Mouse (Mus musculus) MEL (cell line): ENCODE measurements around the gene Cdca7l. TPM values are rescaled to one million over a fixed set of nuclear protein-coding genes. Genes with fewer than 3 reads are reported as not detected.

Experiments used
- DNase-seq: peaks from one replicate; pipeline ENCODE4 v3.0.0; 2011; ENCODE audit warnings: low read depth, low spot score
- H3K27ac ChIP-seq: 2 replicates; pipeline ENCODE4 v1.5.1; 2012; ENCODE audit warnings: low read depth, mild to moderate bottlenecking, control low read depth, low read length, moderate library complexity; ENCODE audit not compliant: control insufficient read depth
- H3K27me3 ChIP-seq, 2 experiments: fragments of 150-350 bp in 1 of 2; sonication (generic) in 1 of 2; 2 replicates each; pipeline ENCODE4 v1.6.1; 2012; ENCODE audit warnings: low read length in 2 of 2, mild to moderate bottlenecking in 2 of 2, improper control_type of control experiment in 1 of 2, moderate library complexity in 1 of 2; ENCODE audit not compliant: insufficient read depth in 2 of 2, control insufficient read depth in 1 of 2
- H3K36me3 ChIP-seq, 2 experiments: 2 replicates each; pipeline ENCODE4 v1.6.1; 2012 to 2014; ENCODE audit warnings: low read length in 2 of 2, improper control_type of control experiment in 1 of 2, inconsistent platforms in 1 of 2, mild to moderate bottlenecking in 1 of 2; ENCODE audit not compliant: insufficient read depth in 2 of 2, control insufficient read depth in 1 of 2
- H3K4me1 ChIP-seq, 2 experiments: fragments of 150-350 bp in 1 of 2; sonication (generic) in 1 of 2; 2 replicates each; pipeline ENCODE4 v1.6.1; 2012; ENCODE audit warnings: low read length in 2 of 2, improper control_type of control experiment in 1 of 2, mild to moderate bottlenecking in 1 of 2; ENCODE audit not compliant: insufficient read depth in 2 of 2, control insufficient read depth in 1 of 2
- H3K4me3 ChIP-seq, 2 experiments: fragments of 150-350 bp in 1 of 2; sonication (generic) in 1 of 2; 2 replicates each; pipeline ENCODE4 v1.5.1; 2012; ENCODE audit warnings: low read depth in 2 of 2, low read length in 2 of 2, mild to moderate bottlenecking in 2 of 2, moderate library complexity in 2 of 2, control low read depth in 1 of 2, improper control_type of control experiment in 1 of 2; ENCODE audit not compliant: control insufficient read depth in 1 of 2, insufficient read depth in 1 of 2
- H3K79me2 ChIP-seq: 2 replicates; pipeline ENCODE4 v1.6.1; 2012; ENCODE audit warnings: mild to moderate bottlenecking, low read length, moderate library complexity; ENCODE audit not compliant: control insufficient read depth, poor library complexity, insufficient read depth
- H3K9ac ChIP-seq: 2 replicates; pipeline ENCODE4 v1.6.1; 2012; ENCODE audit warnings: low read depth, mild to moderate bottlenecking, control low read depth, low read length, moderate library complexity; ENCODE audit not compliant: control insufficient read depth, poor library complexity, severe bottlenecking
- H3K9me3 ChIP-seq: fragments of 150-350 bp; sonication (generic); replicated peaks from 2 replicates; pipeline ENCODE4 v1.6.1; 2012; ENCODE audit warnings: mild to moderate bottlenecking, low read length, improper control_type of control experiment, moderate library complexity; ENCODE audit not compliant: insufficient read depth
- CHD1 ChIP-seq: IDR thresholded peaks from 2 replicates; pipeline ENCODE4 v1.6.1; 2012; ENCODE audit warnings: low read depth, mild to moderate bottlenecking, inconsistent platforms, low read length, improper control_type of control experiment
- CTCF ChIP-seq, 3 experiments: IDR thresholded peaks in 2 of 3; conservative IDR thresholded peaks in 1 of 3; 2 replicates each; pipeline ENCODE4 v1.5.1; 2011 to 2012; ENCODE audit warnings: low read length in 3 of 3, low read depth in 2 of 3, mild to moderate bottlenecking in 2 of 3, improper control_type of control experiment in 1 of 3, inconsistent platforms in 1 of 3, mixed read lengths in 1 of 3, moderate library complexity in 1 of 3; ENCODE audit not compliant: control insufficient read depth in 1 of 3, insufficient read depth in 1 of 3, poor library complexity in 1 of 3, severe bottlenecking in 1 of 3
- E2F4 ChIP-seq: IDR thresholded peaks from 2 replicates; pipeline ENCODE4 v1.6.1; 2011; ENCODE audit warnings: low read depth, low read length, improper control_type of control experiment, borderline replicate concordance
- ELF1 ChIP-seq: IDR thresholded peaks from 2 replicates; pipeline ENCODE4 v1.6.1; 2014; ENCODE audit warnings: low read depth, mild to moderate bottlenecking, inconsistent platforms, low read length, improper control_type of control experiment, moderate library complexity
- EP300 ChIP-seq, 2 experiments: IDR thresholded peaks; 2 replicates each; pipeline ENCODE4 v1.6.1; 2011; ENCODE audit warnings: improper control_type of control experiment in 2 of 2, low read length in 2 of 2, low read depth in 1 of 2, mild to moderate bottlenecking in 1 of 2
- GABPA ChIP-seq: IDR thresholded peaks from 2 replicates; pipeline ENCODE4 v1.6.1; 2012; ENCODE audit warnings: low read depth, mild to moderate bottlenecking, inconsistent platforms, low read length, improper control_type of control experiment, moderate library complexity
- HCFC1 ChIP-seq: IDR thresholded peaks from 2 replicates; pipeline ENCODE4 v1.6.1; 2012; ENCODE audit warnings: low read depth, mild to moderate bottlenecking, inconsistent platforms, low read length, improper control_type of control experiment, moderate library complexity
- KAT2A ChIP-seq: conservative IDR thresholded peaks from 2 replicates; pipeline ENCODE4 v1.6.1; 2012; ENCODE audit warnings: low read depth, low read length, improper control_type of control experiment, inconsistent platforms
- MAFK ChIP-seq: IDR thresholded peaks from 2 replicates; pipeline ENCODE4 v1.6.1; 2011; ENCODE audit warnings: low read depth, mild to moderate bottlenecking, low read length, improper control_type of control experiment, borderline replicate concordance
- MAX ChIP-seq: IDR thresholded peaks from 2 replicates; pipeline ENCODE4 v1.6.1; 2011; ENCODE audit warnings: low read length, improper control_type of control experiment
- MEF2A ChIP-seq: IDR thresholded peaks from 2 replicates; pipeline ENCODE4 v1.6.1; 2014; ENCODE audit warnings: low read depth, mild to moderate bottlenecking, inconsistent platforms, low read length, improper control_type of control experiment; ENCODE audit not compliant: poor library complexity, insufficient replicate concordance, severe bottlenecking; ENCODE audit errors: extremely low read depth
- MXI1 ChIP-seq: IDR thresholded peaks from 2 replicates; pipeline ENCODE4 v1.6.1; 2011; ENCODE audit warnings: mild to moderate bottlenecking, low read depth, low read length, improper control_type of control experiment
- MYC ChIP-seq: IDR thresholded peaks from 2 replicates; pipeline ENCODE4 v1.6.1; 2011; ENCODE audit warnings: low read depth, mild to moderate bottlenecking, low read length, improper control_type of control experiment, moderate library complexity
- NELFE ChIP-seq: IDR thresholded peaks from 2 replicates; pipeline ENCODE4 v1.6.1; 2011; ENCODE audit warnings: low read depth, low read length, improper control_type of control experiment
- NRF1 ChIP-seq: IDR thresholded peaks from 2 replicates; pipeline ENCODE4 v1.6.1; 2014; ENCODE audit warnings: low read depth, mild to moderate bottlenecking, inconsistent platforms, low read length, improper control_type of control experiment, moderate library complexity; ENCODE audit not compliant: poor library complexity, insufficient read depth, severe bottlenecking
- POLR2A ChIP-seq, 2 experiments: IDR thresholded peaks; 2 replicates each; pipeline ENCODE4 v1.6.1; 2011 to 2012; ENCODE audit warnings: low read length in 2 of 2, mild to moderate bottlenecking in 2 of 2, control low read depth in 1 of 2, improper control_type of control experiment in 1 of 2, low read depth in 1 of 2, moderate library complexity in 1 of 2; ENCODE audit not compliant: control insufficient read depth in 1 of 2, insufficient read depth in 1 of 2, poor library complexity in 1 of 2
- POLR2AphosphoS2 ChIP-seq: IDR thresholded peaks from 2 replicates; pipeline ENCODE4 v1.6.1; 2011; ENCODE audit warnings: low read length, improper control_type of control experiment
- RCOR1 ChIP-seq: IDR thresholded peaks from 2 replicates; pipeline ENCODE4 v1.6.1; 2012; ENCODE audit warnings: low read depth, mild to moderate bottlenecking, inconsistent platforms, low read length, improper control_type of control experiment
- SIN3A ChIP-seq: IDR thresholded peaks from 2 replicates; pipeline ENCODE4 v1.6.1; 2012; ENCODE audit warnings: low read length, improper control_type of control experiment, inconsistent platforms
- TBP ChIP-seq: IDR thresholded peaks from 2 replicates; pipeline ENCODE4 v1.8.0; 2011; ENCODE audit warnings: low read depth, low read length, improper control_type of control experiment
- ZC3H11A ChIP-seq: IDR thresholded peaks from 2 replicates; pipeline ENCODE4 v1.6.1; 2012; ENCODE audit warnings: low read depth, mild to moderate bottlenecking, inconsistent platforms, low read length, improper control_type of control experiment
- ZKSCAN1 ChIP-seq: IDR thresholded peaks from 2 replicates; pipeline ENCODE4 v1.6.1; 2012; ENCODE audit warnings: low read depth, mild to moderate bottlenecking, inconsistent platforms, low read length, improper control_type of control experiment, moderate library complexity
- ZMIZ1 ChIP-seq: IDR thresholded peaks from 2 replicates; pipeline ENCODE4 v1.6.1; 2012; ENCODE audit warnings: low read depth, mild to moderate bottlenecking, inconsistent platforms, low read length, improper control_type of control experiment, moderate library complexity
- polyA plus RNA-seq, 2 experiments: library from polyadenylated mRNA; stranded (reverse) in 1 of 2; unstranded in 1 of 2; fragments of >175 nt in 1 of 2; fragments of >200 nt in 1 of 2; gene quantifications; 2 replicates each; pipeline versions ENCODE4 v1.2.1 to v1.2.4; 2012; ENCODE audit warnings: low replicate concordance in 2 of 2, low read depth in 1 of 2; ENCODE audit not compliant: insufficient read length in 2 of 2, insufficient read depth in 1 of 2, missing spikeins in 1 of 2
- total RNA-seq: library from RNA; depleted of rRNA; stranded (reverse); fragments of 300-350 nt; gene quantifications from 2 replicates; pipeline ENCODE4 v1.2.3, GENCODE M21; 2012

Gene Cdca7l
- total and polyA plus RNA-seq, 3 experiments = 93.3 to 1,920 (median 99.6) TPM

GRCm38 (mm10) chr12:117842676-117843075 is 38.6 kb downstream of the Cdca7l start:
- peak; percentile 63 for DNase-seq
- Histone ChIP-seq H3K4me3 (peak overlapping the region; percentile 10 to 71; a peak in 3 of 4 replicates), H3K9ac (peak overlapping the region; percentile 36), H3K4me1 (peaks cover 6 to 19% of the 10 kb centered on the region in 2 experiments; a peak in 2 of 4 replicates), H3K27me3 (peaks cover 1 to 5% of the 10 kb centered on the region in 2 experiments; a peak in 3 of 4 replicates), H3K9me3 (no peaks in the 10 kb centered on the region), H3K27ac (no peak overlapping the region), H3K79me2 (peaks cover 33% of the 10 kb centered on the region), H3K36me3 (peaks cover 0 to 16% of the 10 kb centered on the region in 2 experiments; a peak in 3 of 4 replicates)
- TF ChIP-seq CTCF (IDR thresholded peaks at IDR 0.05 in 2 of 3, conservative IDR thresholded peaks at IDR 0.05 in 1 of 3; ENCODE audit: control insufficient read depth in 1 of 3, insufficient read depth in 1 of 3, low read depth in 2 of 3, low read length in 3 of 3, poor library complexity in 1 of 3, severe bottlenecking in 1 of 3) = no peak
- no peak for TF ChIP-seq ELF1
- TF ChIP-seq RCOR1 = no peak
- 0 out of 2 replicates have a peak, but pooled peaks have one; percentile 13 for TF ChIP-seq ZKSCAN1
- TF ChIP-seq EP300 (IDR thresholded peaks at IDR 0.05; ENCODE audit: low read depth in 1 of 2, low read length in 2 of 2) = peak in 1 of 2 experiments; percentile 11; a peak in 1 of 4 replicates

- Histone ChIP-seq H3K36me3 (peaks cover 0 to 16% of the 10 kb centered on the region in 2 experiments; a peak in 3 of 4 replicates), H3K27ac (peak overlapping the region; percentile 43), H3K79me2 (peaks cover 39% of the 10 kb centered on the region), H3K4me1 (peaks cover 6 to 19% of the 10 kb centered on the region in 2 experiments; a peak in 2 of 4 replicates), H3K9me3 (no peaks in the 10 kb centered on the region), H3K9ac (peak overlapping the region; percentile 88), H3K4me3 (peak overlapping the region; percentile 71 to 82), H3K27me3 (peaks cover 0 to 1% of the 10 kb centered on the region in 2 experiments; a peak in 1 of 4 replicates)
- TF ChIP-seq MXI1 = peak; percentile 89
- no peak for TF ChIP-seq MEF2A
- TF ChIP-seq SIN3A = peak; percentile 70
- TF ChIP-seq MAX = peak; percentile 93
- TF ChIP-seq POLR2A (IDR thresholded peaks at IDR 0.05; ENCODE audit: control insufficient read depth in 1 of 2, insufficient read depth in 1 of 2, low read depth in 1 of 2, low read length in 2 of 2, poor library complexity in 1 of 2) = peak; percentile 91 to 93
- no peak for TF ChIP-seq ZC3H11A
- peak; percentile 93 for TF ChIP-seq NELFE
- TF ChIP-seq E2F4 = peak; percentile 90; the same call in 1 of the 2 replicates
- peak; percentile 79 for TF ChIP-seq POLR2AphosphoS2
- no peak for TF ChIP-seq MAFK
- TF ChIP-seq TBP = peak; percentile 78; the same call in 1 of the 2 replicates
- TF ChIP-seq NRF1 = peak; percentile 60
- peak; percentile 82 for TF ChIP-seq MYC
- peak; percentile 64 for TF ChIP-seq HCFC1
- peak; percentile 99 for TF ChIP-seq CHD1
- no peak; the same call in 1 of the 2 replicates for TF ChIP-seq KAT2A
- TF ChIP-seq ZMIZ1 = peak; percentile 74
- TF ChIP-seq GABPA = peak; percentile 41; the same call in 1 of the 2 replicates
- peak; percentile 8; the same call in 1 of the 2 replicates for TF ChIP-seq ELF1
- DNase-seq = peak; percentile 95
Observed at GRCm38 (mm10) chr12:117843302-117844074, 39.4 kb downstream of the Cdca7l start.
